Mouse (Mus musculus): Measurements from ENCODE around the gene Hivep2.

DNA sequence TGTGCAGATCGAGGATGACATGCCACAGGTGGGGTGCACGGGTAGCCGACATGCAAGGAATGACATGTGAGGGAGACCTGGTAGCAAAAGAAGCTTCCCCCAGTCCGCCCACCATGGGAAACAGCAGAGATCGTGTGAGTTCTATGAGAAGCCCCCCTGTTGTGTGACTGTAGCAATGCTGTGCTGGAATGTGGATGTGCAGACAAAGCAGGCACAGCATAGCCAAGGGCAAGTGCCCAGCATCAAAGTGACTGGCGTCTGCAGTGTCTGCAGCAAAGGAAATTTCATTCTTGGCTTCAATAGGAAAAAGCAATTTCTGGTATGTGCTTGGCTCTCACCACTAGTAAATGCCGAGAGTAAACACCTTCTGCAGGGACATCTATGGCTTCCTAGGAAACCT is 199.0 kb downstream of the Hivep2 start:
- TF ChIP-seq CTCF (IDR thresholded peaks at IDR 0.05; ENCODE audit: borderline replicate concordance, extremely low read depth, insufficient read depth, insufficient read length) (no peak), POLR2A (IDR thresholded peaks at IDR 0.05; ENCODE audit: borderline replicate concordance, extremely low read depth, insufficient read depth, insufficient read length, poor library complexity, severe bottlenecking) (no peak)
